Mouse (Mus musculus): ENCODE results near the gene Cog6. TPM values are rescaled to one million over a fixed set of nuclear protein-coding genes. Genes with fewer than 3 reads are reported as not detected.
A peak's percentile ranks its signal among the peaks of the same experiment; 100 is the strongest.

The Cog6 gene
- total RNA-seq, 2 experiments from 2014 or later: 33.1 to 34.8 TPM

DNA sequence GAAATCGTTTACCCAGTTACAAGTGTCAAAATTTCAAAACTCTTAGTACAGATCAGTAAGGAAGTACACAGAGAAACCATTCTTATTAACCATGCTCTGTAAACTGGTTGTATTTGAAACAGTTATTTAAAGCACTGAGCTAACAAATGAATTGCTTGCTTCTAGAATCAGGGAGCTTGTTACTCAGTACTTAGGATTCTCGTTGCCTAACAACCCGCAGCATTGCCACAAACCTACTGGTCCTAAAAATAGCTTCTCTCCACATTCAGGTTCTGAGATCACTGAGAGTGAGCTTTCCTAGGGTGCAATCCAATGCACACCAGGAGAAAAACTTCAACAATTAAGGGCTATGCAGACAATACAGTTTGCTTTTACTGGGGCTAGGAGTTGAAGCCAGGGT lies 33.3 kb downstream of the Cog6 start:
- peak in 1 of 2 experiments; percentile 23 for DNase-seq (ENCODE audit: extremely low spot score in 1 of 2, low spot score in 2 of 2)
- intact Hi-C loops (cut with DNase I): no loop called here

DNA sequence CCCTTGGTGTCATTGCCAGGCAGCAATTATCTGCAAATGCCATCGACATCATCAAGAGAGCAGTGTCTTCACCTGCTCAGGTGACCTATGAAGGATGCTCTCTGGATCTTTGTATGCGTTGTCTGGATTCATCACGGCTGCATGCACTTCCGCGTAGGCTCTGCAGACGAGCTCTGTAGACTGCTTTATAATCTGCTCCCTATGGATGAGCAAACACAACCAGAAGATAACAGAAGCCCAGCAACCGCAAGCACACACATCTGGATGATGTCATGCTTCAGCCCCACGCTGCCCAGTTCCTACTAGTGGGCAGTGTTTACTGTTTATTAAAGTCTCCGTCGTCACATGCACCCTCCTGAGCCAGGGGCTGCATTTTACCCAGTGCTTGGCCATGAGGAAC lies 34.0 kb downstream of the Cog6 start:
- no peak for DNase-seq (ENCODE audit: extremely low spot score in 1 of 2, low spot score in 2 of 2)
- intact Hi-C loops (cut with DNase I): no loop called here

DNA sequence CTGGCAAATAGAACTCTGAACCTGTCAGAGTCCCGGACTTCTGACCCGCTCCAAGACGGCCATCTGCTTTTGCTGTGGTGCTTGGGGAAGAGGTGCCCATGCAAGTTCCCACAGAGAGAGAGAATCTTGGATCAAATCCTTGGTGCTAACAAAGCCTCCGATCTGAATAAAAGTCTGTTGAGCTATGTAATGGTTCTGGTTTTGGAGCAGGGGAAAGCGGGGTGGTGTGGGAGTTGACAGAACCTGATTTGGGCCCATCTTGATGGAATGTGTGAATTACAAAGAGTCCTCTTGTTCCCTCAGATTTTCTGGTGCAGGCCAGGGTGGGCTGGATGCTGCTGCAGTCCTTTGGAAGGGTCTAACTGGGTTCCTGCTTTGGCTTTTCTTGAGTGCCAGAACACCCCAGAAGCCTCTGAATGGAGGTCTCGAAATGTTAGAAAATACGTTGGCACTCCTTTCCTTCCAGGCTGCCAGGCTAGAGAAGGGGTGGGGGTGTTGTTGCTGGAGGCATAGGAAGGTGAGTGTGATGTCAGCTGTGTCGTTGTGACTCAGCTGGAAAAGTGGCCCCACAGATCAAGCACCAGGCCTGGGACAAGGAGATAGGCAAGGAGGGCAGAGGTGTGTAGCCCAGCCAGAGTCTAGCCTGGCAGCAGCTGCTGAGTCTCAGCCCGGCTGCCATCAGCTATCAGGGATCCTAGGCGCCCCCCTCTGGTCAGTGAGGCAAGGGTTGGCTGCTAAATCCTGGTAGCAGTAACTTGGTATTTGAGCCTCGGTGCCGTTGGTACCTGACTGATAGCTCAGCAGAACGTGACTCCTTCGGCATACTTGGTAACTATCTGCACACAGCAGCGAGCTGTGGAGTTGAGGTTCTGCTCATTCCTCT lies 42.1 kb downstream of the Cog6 start:
- intact Hi-C loops (cut with DNase I): no loop called here
- peak; percentile 52 to 83 for DNase-seq (ENCODE audit: extremely low spot score in 1 of 2, low spot score in 2 of 2)

DNA sequence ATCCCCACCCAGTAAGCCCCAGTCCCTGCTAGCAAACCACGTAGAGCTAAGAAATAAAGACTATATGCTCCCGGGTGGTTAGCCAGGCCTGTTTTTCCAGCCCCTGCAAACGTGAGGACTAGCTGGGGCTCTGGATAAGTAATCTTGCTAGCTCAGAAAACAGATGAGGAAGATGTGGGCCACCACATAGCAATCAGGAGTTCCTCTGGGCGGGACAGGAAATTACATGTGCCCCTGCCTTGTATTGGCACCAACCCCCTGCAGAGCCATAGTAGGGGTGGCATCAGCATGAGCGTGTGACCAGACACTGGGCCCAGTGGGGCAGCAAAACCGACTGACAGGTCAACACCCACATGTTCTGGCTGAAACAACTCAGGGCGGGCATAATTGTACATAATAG lies 44.1 kb downstream of the Cog6 start:
- intact Hi-C loops (cut with DNase I): no loop called here
- DNase-seq (ENCODE audit: extremely low spot score in 1 of 2, low spot score in 2 of 2): no peak

DNA sequence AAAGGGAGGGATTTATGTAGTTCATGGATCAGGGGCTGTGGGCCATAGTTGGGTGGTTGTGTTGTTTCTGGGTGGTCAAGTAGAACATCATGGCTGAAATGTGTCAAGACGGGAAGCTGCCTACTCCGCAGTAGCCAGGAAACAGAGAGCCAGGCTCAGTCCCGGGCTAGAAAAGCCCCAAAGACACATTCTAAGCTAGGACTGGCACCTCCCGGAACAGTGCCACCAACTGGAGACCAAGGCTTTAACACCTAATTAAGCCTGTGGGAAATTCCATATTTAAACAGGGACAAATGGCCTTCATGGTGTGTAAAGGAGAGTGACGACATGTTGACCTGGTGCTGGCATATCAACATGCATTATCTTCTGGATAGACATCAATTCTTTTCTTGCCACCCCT lies 50.0 kb downstream of the Cog6 start:
- intact Hi-C loops (cut with DNase I): no loop called here
- no peak for DNase-seq (ENCODE audit: extremely low spot score in 1 of 2, low spot score in 2 of 2)

DNA sequence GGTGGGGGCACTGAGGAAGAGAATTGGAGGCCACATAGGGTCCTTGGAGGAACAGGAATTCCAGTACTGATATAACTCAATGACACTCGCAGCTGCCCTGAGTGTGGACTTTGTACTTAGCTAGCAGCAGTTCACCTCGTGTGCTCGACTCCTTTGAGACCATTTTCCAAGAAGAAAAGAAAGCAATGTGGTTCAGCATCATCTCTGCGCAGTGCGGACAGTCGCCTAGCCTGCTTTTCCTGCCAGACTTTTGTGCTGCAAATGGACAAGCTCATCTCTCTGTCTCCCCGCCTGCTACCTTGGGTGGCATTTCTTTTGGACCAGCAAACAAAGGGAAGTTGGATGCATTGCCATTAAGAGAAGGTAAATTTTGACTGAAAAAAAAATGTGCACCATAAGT lies 52.8 kb downstream of the Cog6 start:
- no peak for DNase-seq (ENCODE audit: extremely low spot score in 1 of 2, low spot score in 2 of 2)
- intact Hi-C loops (cut with DNase I): no loop called here

DNA sequence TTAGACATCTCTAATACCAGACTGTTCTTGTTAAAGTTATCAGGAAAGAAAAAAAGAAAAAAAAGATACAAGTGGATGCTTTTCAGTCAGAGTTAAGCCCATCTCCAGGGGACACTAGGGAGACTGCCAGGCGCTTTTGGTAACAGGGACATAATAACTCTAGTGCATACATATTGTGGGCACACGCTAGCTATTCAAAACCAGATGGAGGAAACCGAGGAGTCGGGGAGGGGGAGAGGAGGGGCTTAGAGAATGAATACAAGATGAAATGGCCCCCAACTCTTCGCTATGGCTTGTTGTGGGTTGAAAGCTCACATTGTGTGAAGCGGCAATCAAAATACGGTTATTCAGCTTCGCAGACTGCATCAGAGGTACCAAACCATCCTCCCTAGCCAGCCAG lies 53.6 kb downstream of the Cog6 start:
- DNase-seq (ENCODE audit: extremely low spot score in 1 of 2, low spot score in 2 of 2): no peak
- intact Hi-C loops (cut with DNase I): loop anchor here (2.0 kb wide), 1 partner anchor 703 kb away; no protein-coding TSS in a partner anchor

DNA sequence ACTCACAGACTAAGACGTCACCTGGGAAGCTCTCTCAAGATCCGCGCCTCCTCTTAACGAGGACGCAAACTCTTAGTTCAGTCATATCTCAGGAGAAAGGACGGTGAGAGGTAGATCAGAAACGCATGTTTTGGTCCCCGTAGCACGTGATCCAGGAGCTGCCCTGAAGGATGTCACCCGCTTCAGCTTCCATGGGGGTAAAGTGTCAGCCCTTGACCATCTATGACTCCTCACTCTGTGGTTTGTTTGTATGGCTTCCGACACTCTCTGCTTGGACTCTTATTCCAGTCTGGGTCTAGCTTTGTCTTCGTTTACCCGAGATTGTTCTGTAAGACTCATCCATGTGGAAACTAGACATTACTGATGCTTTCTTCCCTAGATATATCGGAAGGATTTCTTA lies 54.6 kb downstream of the Cog6 start:
- intact Hi-C loops (cut with DNase I): loop anchor here (2.0 kb wide), 1 partner anchor 702 kb away; no protein-coding TSS in a partner anchor

DNA sequence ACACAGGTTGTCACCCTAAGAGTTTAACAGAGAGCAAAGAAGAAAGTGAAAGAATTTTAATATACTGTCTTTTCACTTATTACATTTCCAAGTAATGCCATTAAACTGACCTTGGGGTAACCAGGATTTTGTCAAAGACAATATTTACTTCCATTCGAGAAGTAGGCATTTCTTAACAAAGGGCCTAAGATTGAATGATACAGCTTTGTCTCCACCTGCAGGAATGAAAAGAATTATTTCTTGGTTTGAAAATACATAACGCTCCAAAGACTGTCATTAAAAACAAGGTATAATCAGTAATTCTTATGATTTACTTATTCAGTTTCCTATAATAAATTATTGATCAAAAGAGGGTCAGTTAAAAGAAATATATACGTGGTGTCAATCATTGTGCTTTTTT lies 55.4 kb downstream of the Cog6 start:
- DNase-seq (ENCODE audit: extremely low spot score in 1 of 2, low spot score in 2 of 2): no peak
- intact Hi-C loops (cut with DNase I): loop anchor here (2.0 kb wide), 1 partner anchor 701 kb away; no protein-coding TSS in a partner anchor

More for the DNA sequence above, 54.6 kb downstream of the Cog6 start:
- DNase-seq (ENCODE audit: extremely low spot score in 1 of 2, low spot score in 2 of 2): no peak

DNA sequence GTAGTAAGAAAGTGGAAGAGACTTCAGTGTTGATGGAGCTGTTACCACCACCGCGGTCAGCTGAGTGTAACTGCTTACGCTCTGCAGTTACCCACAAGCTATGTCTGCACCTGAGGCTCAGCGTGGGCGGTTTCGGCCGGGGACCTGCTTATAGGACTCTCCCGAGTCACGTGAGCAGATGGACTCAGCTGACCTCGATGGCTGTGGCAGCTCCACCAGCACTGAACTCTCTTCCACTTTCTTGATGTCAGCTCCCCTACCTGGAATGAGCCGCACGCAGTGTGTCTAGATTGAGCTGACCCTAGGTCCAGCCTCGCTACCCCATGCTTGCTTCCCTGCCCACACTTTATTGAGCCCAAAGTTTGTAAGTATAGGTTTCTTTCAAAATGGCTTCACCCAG lies 56.1 kb downstream of the Cog6 start:
- no peak for DNase-seq (ENCODE audit: extremely low spot score in 1 of 2, low spot score in 2 of 2)
- intact Hi-C loops (cut with DNase I): no loop called here

DNA sequence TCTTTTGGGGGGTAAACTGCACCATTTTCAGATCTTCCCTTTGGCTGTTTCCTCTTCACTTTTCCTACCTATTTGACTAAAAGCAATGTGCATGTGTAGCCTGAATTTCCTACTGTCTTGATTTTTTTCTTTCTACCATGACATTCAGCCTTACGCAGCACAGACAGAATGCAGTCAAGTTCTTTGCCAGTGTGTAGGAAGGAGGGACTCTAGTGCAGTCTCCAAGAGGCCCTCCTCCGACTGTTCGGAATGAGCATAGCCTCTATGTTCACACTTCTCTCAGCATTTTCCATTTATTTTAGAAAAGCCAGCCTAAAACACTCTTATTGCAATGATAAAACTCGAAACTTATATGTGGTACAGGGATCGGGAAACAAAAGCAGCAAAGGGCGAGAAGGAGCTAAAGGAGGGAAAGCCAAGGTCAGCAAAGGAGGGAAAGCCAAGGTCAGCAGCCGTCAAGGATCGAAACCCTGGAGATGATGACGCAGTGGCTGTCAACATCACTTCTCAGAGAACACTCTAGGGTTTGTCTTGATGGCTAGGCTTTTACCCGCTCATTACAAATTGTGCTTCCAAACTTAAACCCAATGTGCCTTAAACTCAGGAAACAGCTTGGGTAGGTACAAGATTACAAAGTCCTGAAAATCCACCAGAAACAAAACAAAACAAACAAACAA lies 58.5 kb downstream of the Cog6 start:
- intact Hi-C loops (cut with DNase I): no loop called here
- no peak for DNase-seq (ENCODE audit: extremely low spot score in 1 of 2, low spot score in 2 of 2)

DNA sequence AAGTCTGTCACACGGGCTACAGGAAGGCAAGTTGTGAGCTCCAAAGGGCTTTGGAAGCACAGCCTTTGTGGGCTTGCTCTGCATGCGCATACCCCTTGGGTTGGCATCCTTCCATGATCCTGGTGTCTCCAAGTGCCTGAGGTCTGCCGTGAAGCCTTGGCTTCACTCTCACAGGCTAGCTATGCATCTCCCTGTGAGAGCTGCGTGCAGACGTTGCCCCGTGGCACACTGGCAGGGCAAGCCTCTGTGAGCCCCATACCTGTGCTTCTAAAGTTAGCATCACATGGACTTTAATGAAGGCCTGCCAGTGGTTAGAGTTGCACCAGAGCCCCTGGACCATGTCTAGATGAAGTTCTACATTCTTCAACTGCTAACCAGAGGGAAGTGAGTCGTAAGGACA lies 59.2 kb downstream of the Cog6 start:
- DNase-seq (ENCODE audit: extremely low spot score in 1 of 2, low spot score in 2 of 2): no peak
- intact Hi-C loops (cut with DNase I): no loop called here

DNA sequence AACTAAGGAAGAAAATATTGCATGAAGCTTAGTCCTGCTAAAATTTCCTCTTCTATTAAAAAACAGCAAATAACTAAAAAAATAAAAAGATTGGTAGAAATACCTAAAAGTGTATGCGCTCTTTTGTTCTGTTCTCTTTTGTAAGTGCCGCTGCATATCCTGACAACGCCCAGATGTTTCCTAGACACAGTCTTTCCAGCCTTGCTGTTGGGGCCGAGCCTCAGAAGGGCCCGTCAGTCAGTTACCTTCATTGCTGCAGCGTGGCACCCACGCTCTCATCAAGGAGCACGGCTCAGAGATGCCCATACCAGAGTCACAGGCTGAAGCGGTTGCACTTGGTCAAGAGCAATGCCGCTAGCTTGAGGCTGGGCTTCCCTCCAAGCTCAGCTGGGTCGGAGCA lies 60.8 kb downstream of the Cog6 start:
- peak in 1 of 2 experiments; percentile 35 for DNase-seq (ENCODE audit: extremely low spot score in 1 of 2, low spot score in 2 of 2)
- intact Hi-C loops (cut with DNase I): no loop called here

DNA sequence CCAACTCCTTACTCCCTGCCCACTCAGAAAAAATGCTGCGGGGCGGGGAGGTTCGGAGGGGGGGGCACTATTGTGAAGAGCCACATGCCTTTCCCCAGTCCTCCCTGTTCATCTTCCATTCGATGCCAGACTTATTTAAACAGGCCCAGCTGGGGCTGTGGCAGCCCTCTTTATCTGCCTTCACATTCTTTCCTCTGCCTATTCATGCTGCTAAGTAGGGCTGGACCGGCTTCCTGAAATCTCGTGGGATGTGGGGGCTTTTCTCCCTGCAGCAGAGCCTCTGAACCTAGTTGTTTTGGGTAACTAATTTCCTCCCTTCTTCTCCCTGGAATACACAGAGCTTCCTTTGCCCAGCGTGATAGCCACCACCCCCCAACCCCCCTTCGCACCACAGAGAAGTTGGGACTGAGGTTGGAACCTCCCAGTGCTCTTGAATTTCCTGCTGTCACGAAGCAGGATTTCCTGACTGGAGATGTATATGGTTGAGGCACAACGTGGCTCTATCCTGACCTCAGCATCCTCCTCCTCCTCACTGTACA lies 61.5 kb downstream of the Cog6 start:
- intact Hi-C loops (cut with DNase I): no loop called here
- peak in 1 of 2 experiments; percentile 64 for DNase-seq (ENCODE audit: extremely low spot score in 1 of 2, low spot score in 2 of 2)

DNA sequence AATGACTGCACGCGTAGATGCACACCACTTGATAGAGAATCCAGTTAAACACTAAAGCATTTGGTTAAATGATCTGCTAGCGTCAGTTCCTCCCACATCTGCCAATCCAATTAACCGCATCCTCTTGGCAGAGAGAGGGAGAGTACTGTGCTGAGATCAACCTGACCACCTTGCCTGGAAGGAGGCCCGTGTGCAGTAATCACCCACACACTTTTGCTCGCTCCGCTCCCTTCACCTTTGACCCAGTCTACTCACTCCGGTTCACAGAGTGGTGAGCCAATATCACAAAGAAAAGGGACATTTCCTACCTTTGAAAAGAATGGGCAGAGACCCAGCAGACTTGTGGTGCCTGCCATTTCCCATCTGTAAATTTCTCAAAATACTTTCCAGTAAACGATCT lies 62.4 kb downstream of the Cog6 start:
- intact Hi-C loops (cut with DNase I): no loop called here
- DNase-seq (ENCODE audit: extremely low spot score in 1 of 2, low spot score in 2 of 2): no peak

DNA sequence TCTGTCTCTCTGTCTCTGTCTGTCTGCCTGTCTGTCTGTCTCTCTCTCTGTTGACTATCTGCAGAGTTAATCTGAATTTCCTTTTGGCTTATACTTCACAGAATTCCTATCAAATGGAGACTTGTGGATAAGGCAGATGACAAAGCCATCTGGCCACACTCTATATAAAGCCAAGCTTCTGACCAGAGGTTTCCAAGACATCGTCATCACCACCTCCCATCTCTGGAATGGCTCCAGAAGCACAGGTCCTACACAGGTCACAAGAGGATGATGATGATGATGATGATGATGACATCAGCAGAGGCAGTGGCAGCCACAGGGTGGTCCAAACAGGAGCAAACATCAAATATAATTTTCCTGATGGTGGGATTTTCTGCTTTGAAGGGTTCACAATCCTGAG lies 63.2 kb downstream of the Cog6 start:
- intact Hi-C loops (cut with DNase I): no loop called here
- no peak for DNase-seq (ENCODE audit: extremely low spot score in 1 of 2, low spot score in 2 of 2)

DNA sequence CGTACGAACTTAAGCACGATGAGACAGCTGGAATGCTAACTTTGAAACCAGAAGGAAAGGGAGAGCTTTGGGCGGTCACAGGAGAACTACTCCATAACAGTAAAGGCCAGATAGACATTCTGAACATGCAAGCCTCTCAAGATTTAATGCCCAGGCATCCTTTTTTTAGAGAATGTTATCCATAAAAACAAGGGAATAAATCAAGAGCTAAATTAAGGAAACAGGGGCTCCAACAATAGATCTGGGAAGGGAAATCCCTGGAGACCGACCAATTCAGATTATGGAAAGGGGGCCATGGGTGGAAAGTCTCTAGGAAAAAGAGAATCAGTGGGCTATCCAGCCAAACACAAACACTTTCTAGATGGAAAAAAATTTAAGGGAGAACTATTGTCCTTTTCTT lies 68.2 kb downstream of the Cog6 start:
- DNase-seq (ENCODE audit: extremely low spot score in 1 of 2, low spot score in 2 of 2): no peak
- intact Hi-C loops (cut with DNase I): no loop called here

DNA sequence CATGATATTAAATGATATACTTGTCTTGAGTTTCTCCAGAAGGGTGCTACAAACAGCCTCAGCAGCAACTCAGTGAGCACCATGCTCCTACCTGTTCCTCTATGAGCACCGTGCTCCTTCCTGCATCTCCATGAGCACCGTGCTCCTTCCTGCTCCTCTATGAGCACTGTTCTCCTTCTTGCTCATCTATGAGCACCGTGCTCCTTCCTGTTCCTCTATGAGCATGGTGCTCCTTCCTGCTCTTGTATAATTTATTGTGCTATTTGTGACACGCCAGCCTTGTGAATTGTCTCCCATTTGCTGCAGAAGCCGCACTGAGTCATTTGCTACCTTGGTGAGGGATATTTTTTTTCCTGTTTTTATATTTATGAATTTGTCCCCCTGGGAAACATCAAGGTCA lies 69.6 kb downstream of the Cog6 start:
- no peak for DNase-seq (ENCODE audit: extremely low spot score in 1 of 2, low spot score in 2 of 2)
- intact Hi-C loops (cut with DNase I): no loop called here

DNA sequence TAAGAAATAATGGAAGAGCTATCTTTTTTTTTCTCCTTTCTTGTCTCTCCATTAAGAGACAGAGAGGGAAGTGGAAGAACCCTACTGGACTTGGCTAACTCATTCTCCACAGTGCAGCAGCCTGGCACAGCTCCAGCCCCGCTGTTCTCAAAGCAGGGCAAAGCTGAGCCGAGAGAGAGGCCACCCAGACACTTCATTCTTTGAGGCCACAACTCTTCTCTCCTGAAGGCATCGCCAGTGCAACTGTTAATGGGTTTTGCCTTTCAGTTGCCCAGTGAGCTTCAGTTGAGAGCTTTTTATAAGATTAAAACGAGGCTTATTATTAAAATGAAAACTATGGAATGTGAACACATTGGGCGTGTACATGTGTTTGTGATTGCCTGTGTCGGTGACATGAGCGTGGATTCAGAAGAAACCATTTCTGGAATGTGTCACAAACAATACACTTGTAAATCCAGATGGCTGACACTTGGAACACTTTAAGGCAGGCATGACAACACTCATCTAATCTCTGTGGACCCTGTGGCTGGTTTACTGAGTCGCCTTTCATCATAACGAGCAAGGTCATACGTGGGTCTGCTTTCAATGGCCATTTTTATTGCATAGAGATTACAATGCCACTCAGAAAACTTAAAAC lies 76.1 kb downstream of the Cog6 start:
- peak; percentile 34 to 70 for DNase-seq (ENCODE audit: extremely low spot score in 1 of 2, low spot score in 2 of 2)
- intact Hi-C loops (cut with DNase I): no loop called here

Data from left cerebral cortex, postnatal 10 days (tissue).